Mouse (Mus musculus) embryonic stem cell, embryonic (primary cell): ENCODE results near the gene Rap2a.

Experiments used
- CTCF ChIA-PET, 4 experiments: fragments of 300-600 bp in 2 of 4; fragments of 350-600 bp in 2 of 4; sonication (Branson Sonifier 250); formaldehyde crosslinking; loops; one replicate each; lab custom pipeline; 2022; ENCODE audit warnings: inconsistent platforms in 2 of 4; lab: Charles Lee
- POLR2A ChIA-PET, 4 experiments: fragments of 300-600 bp in 2 of 4; fragments of 350-600 bp in 2 of 4; sonication (Branson Sonifier 250); formaldehyde crosslinking; loops; one replicate each; lab custom pipeline; 2022; ENCODE audit warnings: antibody characterized with exemption in 4 of 4, inconsistent platforms in 1 of 4; lab: Charles Lee

The Rap2a gene

DNA sequence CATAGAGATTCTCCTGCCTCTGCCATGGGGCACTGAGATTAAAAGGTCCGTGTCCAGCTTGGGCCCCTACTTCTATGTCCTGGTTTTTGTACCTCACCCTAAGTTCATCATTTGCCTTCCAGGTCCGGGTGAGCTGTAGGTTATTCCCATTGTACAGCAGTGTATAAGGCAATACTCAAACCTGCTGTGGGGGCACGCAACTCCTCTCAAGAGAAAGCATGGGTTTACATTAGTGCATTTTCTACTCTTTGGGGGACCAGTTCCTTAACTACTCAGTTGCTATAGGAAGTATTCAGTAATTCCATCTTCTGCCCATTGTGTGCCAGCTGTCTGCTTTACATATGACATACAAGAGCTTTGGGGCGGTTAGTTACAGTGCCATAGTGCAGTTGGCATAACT, 2.7 kb downstream of the Rap2a start:
- CTCF ChIA-PET: no interaction called here
- POLR2A ChIA-PET: interaction anchor here in 2 of 4 experiments (0.7 to 2.7 kb wide), 4 partner anchors 22 to 85 kb away, joined by 3 to 10 read pairs (median 4); no protein-coding TSS in a partner anchor

DNA sequence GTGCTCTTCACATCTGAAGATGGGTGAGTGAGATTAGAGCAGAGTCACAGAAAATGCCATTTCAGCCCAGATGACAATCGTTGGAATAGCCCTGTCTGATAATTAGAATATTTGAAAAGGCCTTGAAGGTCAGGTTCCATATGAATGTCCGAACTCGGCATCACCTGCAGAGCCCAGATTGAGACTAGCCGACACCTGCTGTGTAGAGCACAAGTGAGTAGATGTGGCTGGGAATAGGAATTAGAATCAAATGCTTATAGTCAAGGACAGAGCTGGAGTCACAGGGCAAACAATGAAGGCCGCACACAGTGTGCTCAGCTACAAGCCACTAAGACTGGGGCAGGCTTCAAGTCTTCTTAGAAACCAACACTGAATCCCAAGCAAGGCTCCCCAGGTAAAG, 6.3 kb downstream of the Rap2a start:
- ChIA-PET POLR2A (interaction anchor here in 2 of 4 experiments (0.9 to 1.3 kb wide), 4 partner anchors 12 to 129 kb away, joined by 3 to 6 read pairs (median 4); no protein-coding TSS in a partner anchor), CTCF (no interaction called here)

DNA sequence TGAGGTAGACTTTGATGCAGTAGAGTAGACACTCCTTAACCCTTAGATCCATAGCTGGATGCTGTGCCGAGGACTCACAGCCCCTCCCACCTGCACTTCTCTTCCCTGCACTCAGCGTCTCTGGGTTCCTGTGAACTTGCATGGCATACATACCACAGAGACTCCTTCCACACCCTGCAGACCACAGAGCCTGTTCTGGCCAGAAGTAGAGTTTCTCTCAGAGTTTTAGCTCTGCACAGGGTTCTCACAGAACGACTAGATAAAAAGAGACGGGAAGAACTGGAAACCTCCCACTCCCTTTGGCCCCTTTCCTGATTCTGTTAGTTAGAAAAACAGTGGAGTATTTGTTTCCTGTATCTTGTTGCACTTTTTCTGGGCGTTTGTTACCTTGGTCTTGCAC, 18.0 kb downstream of the Rap2a start:
- POLR2A ChIA-PET: interaction anchor here in 2 of 4 experiments (1.3 to 1.5 kb wide), 3 partner anchors 9 to 19 kb away, joined by 3 to 5 read pairs (median 4); no protein-coding TSS in a partner anchor
- CTCF ChIA-PET: no interaction called here

DNA sequence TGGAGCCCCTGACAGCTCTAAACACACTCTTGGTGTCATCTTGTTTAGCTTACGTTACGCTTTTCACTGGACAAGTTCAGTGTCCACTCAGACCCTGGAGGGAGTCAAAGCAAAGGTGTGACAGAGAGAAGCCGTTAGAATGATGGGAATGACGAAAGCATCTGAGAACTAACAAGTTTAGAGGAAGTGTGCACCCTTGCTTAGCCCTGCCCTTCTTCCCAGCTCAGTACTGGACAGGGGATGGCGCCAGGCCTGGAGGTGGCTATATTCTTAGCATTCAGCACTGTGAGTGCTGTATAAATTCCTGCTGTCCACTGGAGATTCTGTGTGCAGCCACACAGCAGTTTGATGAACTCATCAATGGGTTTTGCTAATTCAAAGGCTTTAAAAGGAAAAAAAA, 18.6 kb downstream of the Rap2a start:
- CTCF ChIA-PET: no interaction called here
- POLR2A ChIA-PET: interaction anchor here in 2 of 4 experiments (1.3 to 1.5 kb wide), 3 partner anchors 10 to 19 kb away, joined by 3 to 5 read pairs (median 4); no protein-coding TSS in a partner anchor

GRCm38 (mm10) chr14:120499096-120499495, 20.9 kb downstream of the Rap2a start:
- CTCF ChIA-PET: no interaction called here
- POLR2A ChIA-PET: interaction anchor here (0.6 to 3.9 kb wide), 9 partner anchors 9 to 160 kb away, joined by 3 to 12 read pairs (median 3); partner anchors contain the start of gene Rap2a (in 1 of the 4)

DNA sequence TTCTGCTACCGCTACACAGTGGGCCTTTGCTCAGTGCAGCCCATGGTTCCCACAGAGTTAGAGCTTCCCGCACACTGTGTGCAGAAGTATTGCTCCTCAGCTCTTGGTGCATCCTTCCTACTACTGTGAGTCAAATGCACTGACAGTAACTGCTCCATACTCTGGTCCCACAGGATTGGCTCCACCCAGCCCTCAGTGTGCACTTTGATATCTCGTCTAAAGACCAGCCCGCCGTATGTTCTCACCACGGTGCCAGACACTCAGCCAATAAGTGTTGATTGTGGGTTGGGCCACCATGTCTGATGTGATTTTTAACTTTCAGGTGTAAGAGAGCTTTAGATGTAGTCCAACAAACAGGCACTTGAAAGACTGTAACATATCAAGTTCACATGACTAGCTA, 21.4 kb downstream of the Rap2a start:
- CTCF ChIA-PET: no interaction called here

GRCm38 (mm10) chr14:120500021-120500560, 21.8 kb downstream of the Rap2a start:
- POLR2A ChIA-PET: interaction anchor here in 2 of 4 experiments (0.8 to 3.9 kb wide), 7 partner anchors 8 to 22 kb away, joined by 3 to 12 read pairs (median 6); partner anchors contain the start of gene Rap2a (in 2 of the 2)
- CTCF ChIA-PET: no interaction called here

More for the DNA sequence above, 21.4 kb downstream of the Rap2a start:
- POLR2A ChIA-PET: interaction anchor here in 3 of 4 experiments (0.8 to 3.9 kb wide), 6 partner anchors 9 to 22 kb away, joined by 3 to 12 read pairs (median 4); partner anchors contain the start of gene Rap2a (in 1 of the 3)

DNA sequence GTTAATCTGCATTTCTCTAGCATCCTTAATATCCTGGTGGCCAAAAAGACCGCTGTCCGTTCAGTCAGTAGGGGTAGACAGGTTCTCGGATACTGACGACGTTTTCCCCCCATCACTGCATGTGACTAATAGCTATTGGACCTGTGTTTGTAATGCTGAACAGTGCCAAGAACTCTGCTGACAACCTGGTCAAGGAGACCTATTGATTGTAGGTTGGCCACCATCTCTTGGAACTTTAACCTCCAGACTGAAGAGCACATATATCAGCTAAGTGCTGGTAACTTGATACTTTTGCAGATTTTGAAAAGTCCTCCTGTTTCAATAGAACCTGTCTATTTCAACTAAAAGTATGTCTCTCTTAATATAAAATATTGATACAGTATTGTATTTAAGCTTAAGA, 22.5 kb downstream of the Rap2a start:
- CTCF ChIA-PET: no interaction called here
- POLR2A ChIA-PET: interaction anchor here in 2 of 4 experiments (0.6 to 3.9 kb wide), 7 partner anchors 8 to 232 kb away, joined by 3 to 12 read pairs (median 6); partner anchors contain the start of gene Rap2a (in 2 of the 2)

- POLR2A ChIA-PET: interaction anchor here in 1 of 4 experiments (1.0 kb wide), 1 partner anchor 22 kb away, joined by 3 read pairs; no protein-coding TSS in a partner anchor
- CTCF ChIA-PET: no interaction called here
Measured at GRCm38 (mm10) chr14:120503641-120504040, 25.4 kb downstream of the Rap2a start.

DNA sequence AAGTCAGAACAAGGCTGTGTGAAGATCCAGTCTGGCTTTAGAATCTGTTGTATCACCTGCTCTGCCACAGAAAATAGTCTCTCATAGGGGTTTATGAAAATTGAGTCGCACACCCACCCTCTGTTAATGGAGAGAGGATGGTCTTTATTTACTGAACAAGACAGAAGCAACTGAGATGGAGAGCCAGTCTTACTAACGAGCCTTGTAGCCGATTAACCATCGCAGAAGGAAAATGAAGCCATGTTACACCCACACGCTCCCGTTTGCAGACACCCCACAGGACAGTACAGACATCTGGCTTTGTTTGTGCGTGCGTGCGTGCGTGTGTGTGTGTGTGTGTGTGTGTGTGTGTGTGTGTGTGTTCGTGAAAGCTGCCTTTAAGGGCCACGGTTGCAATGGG, 26.2 kb downstream of the Rap2a start:
- POLR2A ChIA-PET: interaction anchor here in 1 of 4 experiments (0.7 kb wide), 2 partner anchors 121 to 364 kb away, joined by 3 to 5 read pairs; no protein-coding TSS in a partner anchor
- CTCF ChIA-PET: no interaction called here

- CTCF ChIA-PET: no interaction called here
- POLR2A ChIA-PET: interaction anchor here in 1 of 4 experiments (0.7 kb wide), 2 partner anchors 121 to 365 kb away, joined by 3 to 5 read pairs; no protein-coding TSS in a partner anchor
Measured at GRCm38 (mm10) chr14:120504928-120505461, 26.8 kb downstream of the Rap2a start.

GRCm38 (mm10) chr14:120505918-120506317, 27.7 kb downstream of the Rap2a start:
- CTCF ChIA-PET: interaction anchor here in 1 of 4 experiments (0.5 kb wide), 1 partner anchor 225 kb away, joined by 3 read pairs; no protein-coding TSS in a partner anchor
- POLR2A ChIA-PET: interaction anchor here in 1 of 4 experiments (1.0 kb wide), 1 partner anchor 28 kb away, joined by 3 read pairs; no protein-coding TSS in a partner anchor

DNA sequence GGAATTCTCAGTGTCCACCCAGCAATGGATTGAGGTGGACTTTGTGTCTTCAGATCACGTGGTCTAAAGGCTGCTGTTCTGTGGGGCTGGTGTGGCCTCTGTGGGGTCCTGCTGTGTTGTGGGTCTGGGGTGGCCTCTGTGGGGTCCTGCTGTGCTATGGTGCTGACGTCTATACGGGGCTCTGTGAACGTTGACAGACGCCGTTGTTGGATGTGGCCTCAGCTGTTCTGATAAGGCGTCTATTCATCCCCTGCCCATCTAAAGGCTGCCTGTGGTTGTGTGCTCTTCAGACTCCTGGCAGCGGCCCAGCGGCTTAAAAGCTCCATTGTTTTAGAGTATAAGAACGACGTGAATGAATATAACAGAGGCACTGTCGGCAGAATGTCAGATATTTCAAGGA, 29.3 kb downstream of the Rap2a start:
- ChIA-PET CTCF (no interaction called here), POLR2A (interaction anchor here in 3 of 4 experiments (0.5 to 2.8 kb wide), 9 partner anchors 8 to 463 kb away, joined by 3 to 33 read pairs (median 6); partner anchors contain the start of genes Rap2a (in 2 of the 3) and Mbnl2 (in 1 of the 3))

- POLR2A ChIA-PET: interaction anchor here in 3 of 4 experiments (0.9 to 2.8 kb wide), 16 partner anchors 9 to 233 kb away, joined by 3 to 33 read pairs (median 5); partner anchors contain the start of genes Rap2a (in 3 of the 3) and Mbnl2 (in 1 of the 3)
- CTCF ChIA-PET: interaction anchor here in 1 of 4 experiments (1.0 kb wide), 1 partner anchor 111 kb away, joined by 3 read pairs; no protein-coding TSS in a partner anchor
Measured at GRCm38 (mm10) chr14:120508566-120509365, 30.5 kb downstream of the Rap2a start.

- POLR2A ChIA-PET: interaction anchor here in 2 of 4 experiments (1.1 to 2.8 kb wide), 11 partner anchors 10 to 230 kb away, joined by 3 to 33 read pairs (median 5); partner anchors contain the start of gene Rap2a (in 2 of the 2)
Measured at GRCm38 (mm10) chr14:120509366-120509640, 31.1 kb downstream of the Rap2a start.

DNA sequence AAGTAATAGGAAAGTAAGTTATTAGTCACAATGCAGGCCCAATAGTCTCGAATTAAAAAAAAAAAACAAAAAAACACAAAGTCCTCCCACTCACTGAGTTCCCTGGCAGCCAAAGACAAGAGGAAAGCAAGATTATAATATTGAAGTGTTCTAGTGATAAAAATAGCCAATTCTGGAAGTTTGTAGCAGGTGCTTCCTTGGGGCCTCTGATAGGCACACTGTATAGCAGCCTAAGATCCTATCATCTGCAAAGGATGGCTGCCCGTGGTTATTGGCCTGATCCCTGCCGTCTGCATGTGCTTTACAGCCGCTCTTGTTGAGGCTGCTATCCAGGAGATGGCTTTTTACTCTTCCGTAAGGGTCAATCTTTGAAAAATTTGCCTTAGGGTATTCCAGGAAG, 33.6 kb downstream of the Rap2a start:
- CTCF ChIA-PET: no interaction called here
- POLR2A ChIA-PET: interaction anchor here in 1 of 4 experiments (0.6 to 0.7 kb wide), 2 partner anchors 103 to 152 kb away, joined by 3 read pairs; no protein-coding TSS in a partner anchor

More at GRCm38 (mm10) chr14:120509366-120509640, 31.1 kb downstream of the Rap2a start:
- CTCF ChIA-PET: no interaction called here

DNA sequence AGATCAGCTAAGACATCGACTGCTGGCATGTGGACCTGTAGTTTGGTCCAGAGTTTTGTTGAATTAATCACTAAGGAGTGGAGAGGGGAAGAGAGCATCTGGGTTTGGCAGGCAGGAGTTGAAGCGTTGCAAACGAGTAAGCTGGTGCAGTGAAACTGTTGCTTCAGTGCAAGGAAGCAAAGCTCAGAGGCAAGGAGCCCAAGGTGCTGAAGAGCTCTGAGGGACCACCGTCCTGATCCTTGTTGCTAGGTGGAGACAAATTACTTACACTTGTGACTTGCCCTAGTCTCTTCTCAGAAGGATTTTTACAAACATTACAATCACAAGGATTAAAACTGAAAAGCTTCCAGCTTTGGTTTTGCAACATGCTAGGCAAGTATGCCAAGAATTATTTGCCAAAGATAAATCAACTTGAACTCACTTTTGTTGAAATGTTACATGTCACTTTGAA, 36.6 kb downstream of the Rap2a start:
- POLR2A ChIA-PET: interaction anchor here in 2 of 4 experiments (0.6 to 1.1 kb wide), 2 partner anchors 15 to 1960 kb away, joined by 3 to 7 read pairs; no protein-coding TSS in a partner anchor
- CTCF ChIA-PET: no interaction called here

DNA sequence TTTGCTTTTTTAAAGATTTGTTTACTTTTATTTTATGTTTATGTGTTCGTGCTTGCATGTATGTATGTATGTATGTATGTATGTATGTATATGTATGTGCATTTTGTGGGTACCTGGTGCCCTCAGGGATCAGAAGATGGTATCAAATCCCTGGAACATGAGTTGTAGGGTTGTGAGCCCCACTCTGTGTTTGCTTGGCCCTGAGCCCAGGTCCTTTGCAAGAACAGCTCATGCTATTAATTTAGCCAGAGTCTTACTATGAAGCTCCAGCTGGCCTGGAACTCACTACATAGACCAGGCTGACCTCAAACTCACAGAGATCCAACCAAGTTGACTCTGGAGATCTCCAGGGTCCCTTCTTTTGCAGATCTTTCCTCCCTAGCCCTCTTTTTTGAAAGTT, 37.1 kb downstream of the Rap2a start:
- ChIA-PET CTCF (no interaction called here), POLR2A (interaction anchor here in 1 of 4 experiments (1.1 kb wide), 1 partner anchor 16 kb away, joined by 3 read pairs; no protein-coding TSS in a partner anchor)
